21 mouse cellular contexts compared by ENCODE assay signal in the genomic region with DNA sequence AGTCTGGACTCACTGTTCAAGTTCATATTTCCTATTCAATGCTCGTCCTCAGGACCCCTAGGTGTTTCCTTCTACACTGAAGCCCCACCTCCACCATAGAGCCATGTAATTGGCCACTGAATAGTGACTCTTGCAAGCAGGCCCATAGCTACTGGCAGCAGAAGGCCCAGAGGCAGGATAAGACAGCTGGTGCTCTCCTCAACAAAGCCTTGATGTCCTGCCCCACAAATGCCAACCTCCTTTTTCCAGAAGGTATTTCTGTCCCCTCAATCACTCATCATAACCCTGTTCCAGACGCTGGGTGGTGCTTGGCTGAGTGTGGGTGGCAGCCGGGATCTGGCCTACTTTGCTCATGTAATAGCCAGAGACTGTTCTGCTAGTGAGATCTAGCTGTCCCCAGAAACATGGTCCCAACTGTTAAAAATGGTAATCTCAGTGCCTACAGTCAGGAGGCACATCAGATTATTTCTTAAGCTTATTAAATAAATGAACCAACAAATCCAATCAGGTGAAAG.
A peak's percentile ranks its signal among the peaks of the same experiment; 100 is the strongest.
DNase-seq lines count a peak whose midpoint lies in the region; TF ChIP-seq lines count a peak whose summit lies in the region.
"Had no signal": no experiment of that assay in that cellular context is flagged by ENCODE, and none has a peak within 500 bp of the region (broad histone marks: within the 10 kb centered on the region; RNA-seq: fewer than 3 reads in every experiment).

No protein-coding gene starts in this region.

- intact Hi-C loops in left cerebral cortex, postnatal 14 days (cut with DNase I) = no loop called here

- no peak overlapping the region for H3K4me3 ChIP-seq in layer of hippocampus, adult 2 months
- H3K4me3 ChIP-seq: embryonic facial prominence, embryonic 15.5 days; heart, adult 2 months; hindbrain, embryonic 15.5 days; intestine, embryonic 15.5 days; limb, embryonic 12.5 days; liver, embryonic 12.5 days; megakaryocyte, embryonic 14.5 days had no signal

- DNase-seq in cerebellum, adult 11 months = peak; percentile 1
- no peak for DNase-seq in cerebellum, postnatal 4 days (ENCODE audit: low spot score in 2 of 2)
- peak; percentile 36 to 66 for DNase-seq in left cerebral cortex, adult 18-20 months (ENCODE audit: low spot score in 2 of 2)
- DNase-seq in left cerebral cortex, adult 11 months (ENCODE audit: low spot score) = no peak
- DNase-seq in layer of hippocampus, adult 2 months (ENCODE audit: low spot score in 2 of 2) = peak; percentile 17 to 36
- peak; percentile 35 to 42 for DNase-seq in left cerebral cortex, postnatal 14 days (ENCODE audit: low spot score in 2 of 2)
- no peak for DNase-seq in ovary, postnatal 36 days (ENCODE audit: low spot score)
- DNase-seq in adrenal gland, postnatal 36 days = no peak
- DNase-seq: adrenal gland, adult 8-10 months; forebrain, postnatal 0 days; gastrocnemius, postnatal 10 days; heart, adult 2 months; heart, postnatal 4 days; kidney, postnatal 36 days; lung, adult 2 months had no signal

- peak overlapping the region; percentile 69 for H3K27ac ChIP-seq in layer of hippocampus, adult 2 months
- H3K27ac ChIP-seq: embryonic facial prominence, embryonic 15.5 days; heart, adult 2 months; hindbrain, embryonic 15.5 days; intestine, embryonic 15.5 days; limb, embryonic 12.5 days; liver, embryonic 12.5 days had no signal

- no peak for TF ChIP-seq CTCF in layer of hippocampus, adult 2 months (conservative IDR thresholded peaks at IDR 0.05)

Comparison
In these comparisons a context has a peak if more than half of its experiments do, and no peak if none do; other contexts are left out.
1. DNase-seq: peak in cerebellum, adult 11 months (single experiment), left cerebral cortex, adult 18-20 months (2 of 2), layer of hippocampus, adult 2 months (2 of 2) and left cerebral cortex, postnatal 14 days (2 of 2); none in cerebellum, postnatal 4 days (0 of 2), left cerebral cortex, adult 11 months (single experiment), ovary, postnatal 36 days (single experiment) and adrenal gland, postnatal 36 days (0 of 2).